Mouse (Mus musculus): ENCODE results near the gene Pcnx3.

The Pcnx3 gene

GRCm38 (mm10) chr19:5722848-5723425 is 34.2 kb upstream of the Pcnx3 start:
- ChIA-PET CTCF (interaction anchor here in 1 of 4 experiments (0.7 to 8.3 kb wide), 2 partner anchors 11 to 1219 kb away, joined by 4 to 78 read pairs; partner anchors contain the start of gene Gpr137), POLR2A (interaction anchor here (0.6 to 0.8 kb wide), 5 partner anchors 18 to 166 kb away, joined by 3 to 6 read pairs (median 3); partner anchors contain the start of gene Ltbp3 (in 1 of the 4))

GRCm38 (mm10) chr19:5721233-5721632 is 32.5 kb upstream of the Pcnx3 start:
- CTCF ChIA-PET, result interaction anchor here in 2 of 4 experiments (0.6 to 1.9 kb wide), 2 partner anchors 11 to 458 kb away, joined by 4 to 8 read pairs; no protein-coding TSS in a partner anchor
- POLR2A ChIA-PET, result interaction anchor here in 1 of 4 experiments (1.1 kb wide), 1 partner anchor 8 kb away, joined by 3 read pairs; the partner anchor contains the start of gene Fam89b

GRCm38 (mm10) chr19:5716955-5717354 is 28.2 kb upstream of the Pcnx3 start:
- ChIA-PET POLR2A (interaction anchor here in 3 of 4 experiments (0.8 to 3.0 kb wide), 11 partner anchors 8 to 229 kb away, joined by 3 to 22 read pairs (median 6); partner anchors contain the start of genes Ehbp1l1 (in 2 of the 3), Fam89b (in 1 of the 3), Map3k11 (in 1 of the 3) and Mus81 (in 1 of the 3)), CTCF (interaction anchor here (0.6 to 3.0 kb wide), 10 partner anchors 9 to 218 kb away, joined by 3 to 29 read pairs (median 5); partner anchors contain the start of genes Ap5b1 (in 2 of the 4), Fam89b (in 2 of the 4) and Ehbp1l1 (in 1 of the 4))

- POLR2A ChIA-PET, result interaction anchor here (0.6 to 3.0 kb wide), 42 partner anchors 9 to 303 kb away, joined by 3 to 22 read pairs (median 3); partner anchors contain the start of genes Ehbp1l1 (in 3 of the 4), Pcnx3 (in 2 of the 4), Fam89b (in 1 of the 4) and Map3k11 (in 1 of the 4)
- CTCF ChIA-PET, result interaction anchor here (0.6 to 3.0 kb wide), 29 partner anchors 8 to 208 kb away, joined by 3 to 29 read pairs (median 4); partner anchors contain the start of genes Ap5b1 (in 2 of the 4), Ehbp1l1 (in 2 of the 4), Fam89b (in 2 of the 4) and Cdc42ep2 (in 1 of the 4)
Measured at GRCm38 (mm10) chr19:5715793-5716688, 27.3 kb upstream of the Pcnx3 start.

- ChIA-PET POLR2A (interaction anchor here (0.5 to 2.6 kb wide), 21 partner anchors 9 to 405 kb away, joined by 3 to 19 read pairs (median 3); partner anchors contain the start of genes Ehbp1l1 (in 2 of the 4), Ap5b1 (in 1 of the 4), Map3k11 (in 1 of the 4) and Pcnx3 (in 1 of the 4)), CTCF (interaction anchor here (0.5 to 4.8 kb wide), 14 partner anchors 12 to 564 kb away, joined by 3 to 78 read pairs (median 5); partner anchors contain the start of genes Efemp2 (in 1 of the 4), Ehbp1l1 (in 1 of the 4), Fam89b (in 1 of the 4) and Scyl1 (in 1 of the 4))
Measured at GRCm38 (mm10) chr19:5713730-5714129, 25.0 kb upstream of the Pcnx3 start.

- POLR2A ChIA-PET, result interaction anchor here (0.5 to 2.6 kb wide), 21 partner anchors 8 to 405 kb away, joined by 3 to 19 read pairs (median 4); partner anchors contain the start of genes Ehbp1l1 (in 2 of the 4), Ap5b1 (in 1 of the 4), Map3k11 (in 1 of the 4) and Pcnx3 (in 1 of the 4)
Measured at GRCm38 (mm10) chr19:5713255-5713654, 24.5 kb upstream of the Pcnx3 start.

GRCm38 (mm10) chr19:5711907-5712460 is 23.3 kb upstream of the Pcnx3 start:
- CTCF ChIA-PET, result interaction anchor here (0.6 to 4.8 kb wide), 16 partner anchors 14 to 192 kb away, joined by 3 to 78 read pairs (median 5); partner anchors contain the start of genes Ehbp1l1 (in 1 of the 4) and Fam89b (in 1 of the 4)
- POLR2A ChIA-PET, result interaction anchor here in 2 of 4 experiments (1.2 to 2.7 kb wide), 6 partner anchors 13 to 75 kb away, joined by 3 to 19 read pairs (median 6); partner anchors contain the start of gene Ehbp1l1 (in 2 of the 2)

More at GRCm38 (mm10) chr19:5713255-5713654, 24.5 kb upstream of the Pcnx3 start:
- CTCF ChIA-PET, result interaction anchor here (0.6 to 4.8 kb wide), 8 partner anchors 13 to 564 kb away, joined by 3 to 78 read pairs (median 6); partner anchors contain the start of genes Ehbp1l1 (in 1 of the 4), Fam89b (in 1 of the 4) and Scyl1 (in 1 of the 4)

- ChIA-PET CTCF (interaction anchor here (0.5 to 4.8 kb wide), 59 partner anchors 8 to 375 kb away, joined by 3 to 78 read pairs (median 4); partner anchors contain the start of genes Ehbp1l1 (in 2 of the 4), Fam89b (in 2 of the 4), Sipa1 (in 2 of the 4) and Kat5 (in 1 of the 4)), POLR2A (interaction anchor here in 3 of 4 experiments (0.6 to 2.7 kb wide), 26 partner anchors 9 to 221 kb away, joined by 3 to 17 read pairs (median 4); partner anchors contain the start of genes Ehbp1l1 (in 2 of the 3), Cfl1 (in 1 of the 3), Fam89b (in 1 of the 3) and Kat5 (in 1 of the 3))
Measured at GRCm38 (mm10) chr19:5711218-5711617, 22.5 kb upstream of the Pcnx3 start.

GRCm38 (mm10) chr19:5710581-5710980 is 21.9 kb upstream of the Pcnx3 start:
- ChIA-PET POLR2A (interaction anchor here (0.6 to 2.7 kb wide), 29 partner anchors 8 to 221 kb away, joined by 3 to 17 read pairs (median 4); partner anchors contain the start of genes Ehbp1l1 (in 2 of the 4), Map3k11 (in 2 of the 4), Pcnx3 (in 2 of the 4) and Cfl1 (in 1 of the 4)), CTCF (interaction anchor here (0.5 to 4.8 kb wide), 53 partner anchors 9 to 375 kb away, joined by 3 to 78 read pairs (median 4); partner anchors contain the start of genes Ehbp1l1 (in 2 of the 4), Fam89b (in 2 of the 4), Sipa1 (in 2 of the 4) and Kat5 (in 1 of the 4))

GRCm38 (mm10) chr19:5710068-5710467 is 21.4 kb upstream of the Pcnx3 start:
- ChIA-PET POLR2A (interaction anchor here (0.7 to 2.7 kb wide), 21 partner anchors 8 to 222 kb away, joined by 3 to 17 read pairs (median 3); partner anchors contain the start of genes Ehbp1l1 (in 2 of the 4), Fam89b (in 1 of the 4), Kat5 (in 1 of the 4) and Map3k11 (in 1 of the 4)), CTCF (interaction anchor here (0.6 to 4.8 kb wide), 22 partner anchors 10 to 253 kb away, joined by 3 to 78 read pairs (median 5); partner anchors contain the start of genes Ehbp1l1 (in 2 of the 4), Fam89b (in 1 of the 4), Map3k11 (in 1 of the 4) and Pcnx3 (in 1 of the 4))

- CTCF ChIA-PET, result interaction anchor here in 3 of 4 experiments (0.6 to 1.6 kb wide), 8 partner anchors 11 to 82 kb away, joined by 3 to 4 read pairs (median 4); no protein-coding TSS in a partner anchor
Measured at GRCm38 (mm10) chr19:5704801-5705571, 16.3 kb upstream of the Pcnx3 start.

GRCm38 (mm10) chr19:5704163-5704800 is 15.6 kb upstream of the Pcnx3 start, which contains the start of gene Kcnk7:
TSS of gene Kcnk7 (plus strand) at chr19:5704367.
- ChIA-PET CTCF (interaction anchor here in 3 of 4 experiments (0.7 to 1.6 kb wide), 7 partner anchors 11 to 83 kb away, joined by 3 to 4 read pairs (median 4); no protein-coding TSS in a partner anchor), POLR2A (interaction anchor here in 2 of 4 experiments (1.0 to 2.6 kb wide), 8 partner anchors 8 to 142 kb away, joined by 3 to 9 read pairs (median 4); partner anchors contain the start of genes Map3k11 (in 2 of the 2), Pcnx3 (in 2 of the 2) and Fam89b (in 1 of the 2))

More at GRCm38 (mm10) chr19:5704801-5705571, 16.3 kb upstream of the Pcnx3 start:
- POLR2A ChIA-PET, result interaction anchor here in 3 of 4 experiments (1.0 to 2.6 kb wide), 10 partner anchors 9 to 141 kb away, joined by 3 to 9 read pairs (median 4); partner anchors contain the start of genes Fam89b (in 2 of the 3), Map3k11 (in 2 of the 3) and Pcnx3 (in 2 of the 3)

GRCm38 (mm10) chr19:5695849-5696462 is 7.2 kb upstream of the Pcnx3 start:
- POLR2A ChIA-PET, result interaction anchor here in 3 of 4 experiments (0.6 to 2.3 kb wide), 22 partner anchors 9 to 239 kb away, joined by 3 to 9 read pairs (median 3); partner anchors contain the start of genes Cfl1 (in 1 of the 3), Fam89b (in 1 of the 3), Kcnk7 (in 1 of the 3) and Scyl1 (in 1 of the 3)
- CTCF ChIA-PET, result interaction anchor here in 2 of 4 experiments (0.5 to 1.1 kb wide), 6 partner anchors 16 to 166 kb away, joined by 3 to 7 read pairs (median 4); partner anchors contain the start of gene Ehbp1l1 (in 1 of the 2)

GRCm38 (mm10) chr19:5693801-5694200 is 5.1 kb upstream of the Pcnx3 start:
- CTCF ChIA-PET, result no interaction called here

More at GRCm38 (mm10) chr19:5693801-5694200, 5.1 kb upstream of the Pcnx3 start:
- POLR2A ChIA-PET, result interaction anchor here in 1 of 4 experiments (0.6 kb wide), 1 partner anchor 29 kb away, joined by 3 read pairs; no protein-coding TSS in a partner anchor
